Mouse (Mus musculus) testis, adult 2 months (tissue): ENCODE measurements around the gene Pla2g1b.

ENCODE experiments used
- CTCF ChIP-seq: fragments of 200-500 bp; IDR thresholded peaks from 2 replicates; pipeline ENCODE4 v1.5.1; 2012; ENCODE audit warnings: low read depth, mild to moderate bottlenecking, inconsistent platforms, low read length, moderate library complexity; ENCODE audit not compliant: control insufficient read depth, insufficient read depth, insufficient replicate concordance
- POLR2A ChIP-seq: fragments of 200-500 bp; IDR thresholded peaks from 2 replicates; pipeline ENCODE4 v1.6.1; 2012; ENCODE audit warnings: low read depth, mild to moderate bottlenecking, inconsistent platforms, low read length, moderate library complexity; ENCODE audit not compliant: control insufficient read depth

DNA sequence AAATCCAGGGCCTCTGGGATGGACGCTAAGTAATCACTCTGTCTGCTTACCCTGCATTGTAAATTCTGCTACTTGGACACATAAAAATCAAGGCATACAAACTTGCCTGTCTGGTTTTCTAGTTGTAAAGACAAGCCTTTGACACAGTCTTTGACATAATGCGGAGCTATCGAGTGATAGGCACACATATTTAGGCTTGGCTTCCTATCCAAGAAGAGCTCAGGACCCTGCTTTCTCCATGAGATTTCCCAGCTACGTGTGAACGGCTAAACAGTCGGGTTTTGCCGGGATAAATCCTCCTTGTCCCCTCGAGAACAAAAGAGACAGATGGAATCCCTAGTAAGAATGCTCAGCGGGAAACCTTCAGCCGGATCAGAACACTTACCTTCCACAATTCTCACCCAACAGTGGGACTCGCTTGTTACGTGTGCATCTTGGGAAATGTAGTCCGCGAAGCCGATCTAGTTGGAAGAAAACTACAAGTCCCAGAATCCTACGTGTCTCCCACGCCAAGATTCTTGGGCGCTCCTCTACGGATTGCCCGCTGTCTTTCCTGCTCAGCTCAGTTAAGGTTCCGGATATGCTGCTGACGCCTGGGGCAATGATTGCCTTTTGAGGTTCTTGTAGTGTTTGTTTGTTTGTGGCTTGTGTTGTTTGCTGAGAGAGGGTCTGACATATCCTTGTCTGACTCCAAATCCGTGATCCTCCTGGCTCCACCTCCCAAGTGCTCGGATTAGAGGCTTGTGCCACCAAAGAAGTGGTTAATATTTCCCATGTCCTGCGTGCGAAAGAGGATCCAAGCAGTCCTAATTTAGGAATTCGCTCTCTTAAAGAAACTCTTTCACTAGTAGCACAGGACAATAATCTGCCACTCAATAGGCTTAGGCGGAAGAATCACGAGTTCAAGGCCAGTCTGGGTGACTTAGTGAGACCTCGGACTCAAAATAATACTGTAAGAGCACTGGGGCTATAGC, 18.2 kb downstream of the Pla2g1b start, which contains the start of gene Sirt4:
- TF ChIP-seq CTCF: no peak
- TF ChIP-seq POLR2A: peak; percentile 70
